Mouse (Mus musculus): ENCODE measurements at regions not wholly inside any gene's neighbourhood (a gene's known extent, or its start where the extent isn't known, plus 50 kb on each side); places are given as distances from the start of the nearest gene placed in this dataset.

GRCm38 (mm10) chr9:43660151-43660550 is 83.6 kb upstream of the Nectin1 start:
- TF ChIP-seq POLR2A (IDR thresholded peaks at IDR 0.05; ENCODE audit: control insufficient read depth, low read depth, low read length) (no peak), CTCF (IDR thresholded peaks at IDR 0.05; ENCODE audit: control insufficient read depth, insufficient read depth, insufficient replicate concordance, low read depth, low read length) (no peak)
- H3K4me1 ChIP-seq (ENCODE audit: control insufficient read depth, insufficient read depth, low read length) = no peaks in the 10 kb centered on the region
- H3K4me3 ChIP-seq (ENCODE audit: control insufficient read depth, low read depth, low read length) = no peak overlapping the region
- no peaks in the 10 kb centered on the region for H3K36me3 ChIP-seq (ENCODE audit: control insufficient read depth, insufficient read depth, low read length)
- H3K27me3 ChIP-seq (ENCODE audit: control insufficient read depth, insufficient read depth, low read length) = no peaks in the 10 kb centered on the region
- H3K27ac ChIP-seq (ENCODE audit: control insufficient read depth, insufficient read depth, low read depth, low read length) = no peak overlapping the region

- TF ChIP-seq CTCF (IDR thresholded peaks at IDR 0.05; ENCODE audit: control insufficient read depth, insufficient read depth, insufficient replicate concordance, low read depth, low read length) (no peak), POLR2A (IDR thresholded peaks at IDR 0.05; ENCODE audit: control insufficient read depth, low read depth, low read length) (no peak)
- no peak overlapping the region for H3K27ac ChIP-seq (ENCODE audit: control insufficient read depth, insufficient read depth, low read depth, low read length)
- no peak overlapping the region for H3K4me3 ChIP-seq (ENCODE audit: control insufficient read depth, low read depth, low read length)
- H3K4me1 ChIP-seq (ENCODE audit: control insufficient read depth, insufficient read depth, low read length) = no peaks in the 10 kb centered on the region
- no peaks in the 10 kb centered on the region for H3K36me3 ChIP-seq (ENCODE audit: control insufficient read depth, insufficient read depth, low read length)
- no peaks in the 10 kb centered on the region for H3K27me3 ChIP-seq (ENCODE audit: control insufficient read depth, insufficient read depth, low read length)
These were observed 82.8 kb upstream of the Nectin1 start for GRCm38 (mm10) chr9:43660896-43661563.

GRCm38 (mm10) chr9:43661646-43662045 is 82.1 kb upstream of the Nectin1 start:
- no peak overlapping the region for H3K4me3 ChIP-seq (ENCODE audit: control insufficient read depth, low read depth, low read length)
- H3K27me3 ChIP-seq (ENCODE audit: control insufficient read depth, insufficient read depth, low read length) = no peaks in the 10 kb centered on the region
- no peaks in the 10 kb centered on the region for H3K36me3 ChIP-seq (ENCODE audit: control insufficient read depth, insufficient read depth, low read length)
- TF ChIP-seq POLR2A (IDR thresholded peaks at IDR 0.05; ENCODE audit: control insufficient read depth, low read depth, low read length) = no peak
- no peak for TF ChIP-seq CTCF (IDR thresholded peaks at IDR 0.05; ENCODE audit: control insufficient read depth, insufficient read depth, insufficient replicate concordance, low read depth, low read length)
- H3K4me1 ChIP-seq (ENCODE audit: control insufficient read depth, insufficient read depth, low read length) = no peaks in the 10 kb centered on the region
- H3K27ac ChIP-seq (ENCODE audit: control insufficient read depth, insufficient read depth, low read depth, low read length) = no peak overlapping the region

DNA sequence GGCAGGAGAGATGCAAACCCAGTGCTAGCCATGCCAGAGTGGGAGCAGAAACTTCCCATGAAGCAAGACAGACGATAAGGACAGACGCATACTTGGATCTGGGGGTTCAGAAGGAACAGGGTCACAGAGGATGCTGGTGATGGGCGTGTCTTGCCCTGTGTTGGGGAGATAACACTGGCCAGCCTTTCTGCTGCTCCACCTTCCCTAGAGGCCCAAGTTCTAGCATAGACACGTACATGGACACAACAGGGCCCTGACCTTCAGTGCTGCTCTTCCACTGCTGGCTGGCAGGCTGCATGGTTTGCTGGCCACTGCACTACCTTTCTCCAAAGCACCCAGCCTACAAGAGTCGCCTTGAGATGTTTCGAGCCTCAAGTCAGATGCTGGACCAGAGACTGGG is 76.4 kb upstream of the Nectin1 start:
- TF ChIP-seq CTCF (IDR thresholded peaks at IDR 0.05; ENCODE audit: control insufficient read depth, insufficient read depth, insufficient replicate concordance, low read depth, low read length) = no peak
- TF ChIP-seq POLR2A (IDR thresholded peaks at IDR 0.05; ENCODE audit: control insufficient read depth, low read depth, low read length) = no peak
- H3K27me3 ChIP-seq (ENCODE audit: control insufficient read depth, insufficient read depth, low read length) = no peaks in the 10 kb centered on the region
- H3K4me3 ChIP-seq (ENCODE audit: control insufficient read depth, low read depth, low read length) = no peak overlapping the region
- no peaks in the 10 kb centered on the region for H3K4me1 ChIP-seq (ENCODE audit: control insufficient read depth, insufficient read depth, low read length)
- no peaks in the 10 kb centered on the region for H3K36me3 ChIP-seq (ENCODE audit: control insufficient read depth, insufficient read depth, low read length)
- H3K27ac ChIP-seq (ENCODE audit: control insufficient read depth, insufficient read depth, low read depth, low read length) = no peak overlapping the region

GRCm38 (mm10) chr9:43667974-43668373 is 75.8 kb upstream of the Nectin1 start:
- TF ChIP-seq POLR2A (IDR thresholded peaks at IDR 0.05; ENCODE audit: control insufficient read depth, low read depth, low read length) (no peak), CTCF (IDR thresholded peaks at IDR 0.05; ENCODE audit: control insufficient read depth, insufficient read depth, insufficient replicate concordance, low read depth, low read length) (no peak)
- no peaks in the 10 kb centered on the region for H3K27me3 ChIP-seq (ENCODE audit: control insufficient read depth, insufficient read depth, low read length)
- H3K27ac ChIP-seq (ENCODE audit: control insufficient read depth, insufficient read depth, low read depth, low read length) = no peak overlapping the region
- no peaks in the 10 kb centered on the region for H3K36me3 ChIP-seq (ENCODE audit: control insufficient read depth, insufficient read depth, low read length)
- no peak overlapping the region for H3K4me3 ChIP-seq (ENCODE audit: control insufficient read depth, low read depth, low read length)
- H3K4me1 ChIP-seq (ENCODE audit: control insufficient read depth, insufficient read depth, low read length) = no peaks in the 10 kb centered on the region

DNA sequence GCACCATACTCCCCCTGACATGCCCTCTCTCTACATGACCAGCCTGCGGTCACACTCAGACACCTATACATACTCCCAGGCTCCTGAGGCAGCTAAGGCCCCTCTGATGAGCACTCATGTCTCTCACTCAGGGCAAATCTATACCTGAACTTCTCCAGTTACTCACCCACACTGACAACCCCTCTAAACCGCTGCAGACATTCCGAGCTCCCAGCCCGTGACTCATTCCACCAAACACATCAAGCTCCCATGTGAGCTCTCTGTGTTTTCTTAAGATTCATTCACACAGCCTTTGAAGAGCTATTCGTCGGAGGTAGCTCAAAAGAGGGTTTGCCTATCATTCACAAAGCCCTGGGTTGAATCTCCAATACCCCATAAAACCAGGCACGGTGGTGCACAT is 75.1 kb upstream of the Nectin1 start:
- no peak for TF ChIP-seq POLR2A (IDR thresholded peaks at IDR 0.05; ENCODE audit: control insufficient read depth, low read depth, low read length)
- no peak for TF ChIP-seq CTCF (IDR thresholded peaks at IDR 0.05; ENCODE audit: control insufficient read depth, insufficient read depth, insufficient replicate concordance, low read depth, low read length)
- H3K27ac ChIP-seq (ENCODE audit: control insufficient read depth, insufficient read depth, low read depth, low read length) = no peak overlapping the region

DNA sequence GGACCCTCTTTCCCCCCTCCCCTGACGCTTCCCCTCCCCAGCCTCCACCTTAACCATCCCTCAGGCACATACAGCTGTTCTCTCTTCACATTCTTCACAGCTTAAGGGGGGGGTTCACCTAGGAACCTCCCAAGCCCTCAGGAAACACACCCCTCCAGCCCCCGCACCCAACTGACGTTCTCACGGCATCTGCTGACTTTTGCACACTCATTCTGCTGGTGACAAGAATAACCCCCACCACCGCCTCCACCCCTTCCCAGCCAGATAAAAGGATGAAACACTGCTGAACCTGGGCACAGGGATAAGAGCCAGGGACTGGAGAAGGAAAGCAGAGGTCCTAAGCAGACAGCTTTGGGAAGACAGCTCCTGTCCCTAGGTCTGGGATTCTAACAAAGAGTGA is 73.2 kb upstream of the Nectin1 start:
- no peaks in the 10 kb centered on the region for H3K27me3 ChIP-seq (ENCODE audit: control insufficient read depth, insufficient read depth, low read length)
- H3K4me1 ChIP-seq (ENCODE audit: control insufficient read depth, insufficient read depth, low read length) = no peaks in the 10 kb centered on the region
- TF ChIP-seq POLR2A (IDR thresholded peaks at IDR 0.05; ENCODE audit: control insufficient read depth, low read depth, low read length) (no peak), CTCF (IDR thresholded peaks at IDR 0.05; ENCODE audit: control insufficient read depth, insufficient read depth, insufficient replicate concordance, low read depth, low read length) (no peak)
- H3K4me3 ChIP-seq (ENCODE audit: control insufficient read depth, low read depth, low read length) = no peak overlapping the region
- no peak overlapping the region for H3K27ac ChIP-seq (ENCODE audit: control insufficient read depth, insufficient read depth, low read depth, low read length)
- H3K36me3 ChIP-seq (ENCODE audit: control insufficient read depth, insufficient read depth, low read length) = no peaks in the 10 kb centered on the region

More for the DNA sequence above, 75.1 kb upstream of the Nectin1 start:
- Histone ChIP-seq H3K27me3 (ENCODE audit: control insufficient read depth, insufficient read depth, low read length) (no peaks in the 10 kb centered on the region), H3K36me3 (ENCODE audit: control insufficient read depth, insufficient read depth, low read length) (no peaks in the 10 kb centered on the region), H3K4me3 (ENCODE audit: control insufficient read depth, low read depth, low read length) (no peak overlapping the region), H3K4me1 (ENCODE audit: control insufficient read depth, insufficient read depth, low read length) (no peaks in the 10 kb centered on the region)
